Mouse (Mus musculus) heart, postnatal 10 days (tissue): ENCODE measurements at regions not wholly inside any gene's neighbourhood (a gene's known extent, or its start where the extent isn't known, plus 50 kb on each side); places are given as distances from the start of the nearest gene placed in this dataset.

Experiments
- DNase-seq, 2 experiments: peaks; one replicate each; pipeline ENCODE4 v3.0.0; 2021
- intact Hi-C: fragments of 180-260 bp; cut with DNase I; formaldehyde crosslinking; loops from one replicate; pipeline ENCODE4 v1.15.1; 2025

DNA sequence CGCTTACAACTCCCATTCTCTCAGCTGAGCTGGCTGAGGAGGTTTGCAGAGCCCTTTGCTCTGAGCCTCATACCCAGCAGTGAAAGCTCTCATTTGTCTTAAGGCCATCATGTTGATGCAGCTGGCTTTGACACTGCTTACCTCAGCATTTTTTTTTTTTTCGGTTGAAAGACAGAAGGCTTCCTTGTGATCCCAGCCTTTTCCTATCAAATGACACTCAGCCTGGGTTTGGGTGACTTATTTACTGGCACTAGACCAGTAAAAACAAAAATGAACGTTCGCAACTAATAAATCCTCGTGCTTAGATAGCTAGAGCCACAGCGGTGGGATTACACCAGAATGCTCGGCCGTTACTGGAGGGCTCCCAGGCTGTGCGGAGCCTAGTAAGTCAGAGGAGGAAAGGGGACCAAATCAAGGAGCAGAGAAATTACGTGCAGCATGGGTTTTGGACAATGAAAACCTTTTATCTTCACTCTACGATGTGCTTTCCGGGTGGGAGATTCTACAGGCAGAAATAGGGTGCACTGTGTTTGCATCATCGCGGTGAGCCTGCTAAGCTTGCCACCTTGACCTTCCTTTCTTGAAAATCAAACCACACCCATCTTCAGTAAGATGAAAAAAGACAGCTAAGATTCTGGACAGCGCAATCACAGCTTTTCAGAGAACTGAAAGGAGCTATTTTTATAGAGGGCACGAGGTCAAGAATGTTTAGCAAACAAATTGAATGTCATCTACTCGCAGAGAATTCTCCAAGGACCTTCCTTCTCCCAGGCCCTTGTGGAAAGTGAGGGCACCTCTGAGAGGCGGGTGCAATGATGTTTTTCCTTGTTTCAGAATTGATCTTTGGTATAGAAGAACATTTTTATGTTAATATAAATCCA is 302.3 kb upstream of the Mpdz start:
- peak; percentile 64 to 68 for DNase-seq
- intact Hi-C loops = no loop called here

DNA sequence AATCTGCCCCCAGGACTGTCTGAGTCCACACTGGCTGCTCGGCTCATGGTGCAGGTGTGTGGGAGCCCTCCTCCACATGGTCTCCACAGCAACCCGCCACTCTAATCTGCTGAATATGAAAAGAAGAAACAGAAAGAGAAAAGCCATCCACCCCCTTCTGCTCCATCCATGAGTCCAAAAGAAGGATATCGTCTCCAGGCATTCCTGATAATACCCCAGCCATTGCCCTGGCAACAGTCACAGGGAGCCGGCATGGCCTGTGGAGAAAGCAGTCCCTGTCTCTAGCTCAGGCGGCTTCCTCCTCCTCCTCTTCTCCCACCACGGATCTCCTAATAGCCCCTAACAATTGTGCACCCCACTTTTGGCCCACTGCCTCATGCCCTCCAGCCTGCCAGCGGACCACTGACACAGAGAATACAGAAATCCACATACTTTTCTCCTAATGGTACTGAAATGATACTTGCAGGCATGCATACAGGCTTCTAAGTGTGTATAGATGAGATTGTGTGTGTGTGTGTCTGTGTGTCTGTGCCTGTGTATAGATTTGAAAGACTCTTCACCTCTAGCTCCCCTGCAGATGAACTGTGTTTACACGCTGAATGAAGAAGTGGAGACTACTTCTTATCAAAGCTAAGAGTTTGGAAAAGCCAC is 301.5 kb upstream of the Mpdz start:
- peak; percentile 16 to 30 for DNase-seq
- intact Hi-C loops = no loop called here

DNA sequence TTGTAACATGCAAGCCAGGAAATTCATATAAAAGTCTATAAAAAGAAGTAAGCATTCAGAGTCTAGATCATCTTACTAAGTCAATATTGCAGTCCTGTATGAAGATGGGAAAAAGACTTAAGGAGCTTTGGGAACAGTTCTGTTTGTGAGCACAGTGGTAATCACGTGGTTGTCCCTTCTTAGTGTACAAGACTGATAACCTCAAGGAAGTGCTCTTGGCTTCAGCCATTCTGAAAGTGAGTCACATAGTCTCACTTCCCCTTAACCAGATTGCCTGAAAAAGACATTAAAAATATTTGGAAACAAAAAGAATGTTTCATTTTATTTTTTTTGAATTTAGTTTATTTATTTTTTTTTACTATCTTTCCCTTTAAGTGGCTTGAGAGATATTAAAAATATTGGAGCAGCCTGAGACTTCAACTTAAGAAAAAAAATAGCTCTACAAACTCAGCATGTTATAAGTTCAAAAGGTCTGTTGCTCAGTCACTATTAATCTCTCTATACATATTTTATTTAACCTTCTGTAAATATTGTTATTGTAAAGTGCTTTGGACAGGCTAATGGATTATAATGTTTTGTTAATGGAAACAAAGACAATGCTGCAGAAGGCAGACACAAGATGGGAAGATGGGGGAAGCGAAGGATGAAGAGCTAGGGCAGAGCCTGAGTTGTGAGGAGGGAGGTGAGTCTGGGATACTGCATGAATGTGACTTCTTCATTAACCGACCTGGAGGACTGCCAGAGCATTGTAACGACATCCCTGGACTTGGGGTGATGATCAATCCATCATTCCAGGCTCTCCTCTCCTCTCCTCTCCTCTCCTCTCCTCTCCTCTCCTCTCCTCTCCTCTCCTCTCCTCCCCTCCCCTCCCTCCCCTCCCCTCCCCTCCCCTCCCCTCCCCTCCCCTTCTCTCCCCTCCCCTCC is 300.2 kb upstream of the Mpdz start:
- peak; percentile 17 to 20 for DNase-seq
- intact Hi-C loops = no loop called here

- DNase-seq = no peak
- intact Hi-C loops = no loop called here
These were observed 291.8 kb upstream of the Mpdz start for GRCm38 (mm10) chr4:81734391-81734790.

DNA sequence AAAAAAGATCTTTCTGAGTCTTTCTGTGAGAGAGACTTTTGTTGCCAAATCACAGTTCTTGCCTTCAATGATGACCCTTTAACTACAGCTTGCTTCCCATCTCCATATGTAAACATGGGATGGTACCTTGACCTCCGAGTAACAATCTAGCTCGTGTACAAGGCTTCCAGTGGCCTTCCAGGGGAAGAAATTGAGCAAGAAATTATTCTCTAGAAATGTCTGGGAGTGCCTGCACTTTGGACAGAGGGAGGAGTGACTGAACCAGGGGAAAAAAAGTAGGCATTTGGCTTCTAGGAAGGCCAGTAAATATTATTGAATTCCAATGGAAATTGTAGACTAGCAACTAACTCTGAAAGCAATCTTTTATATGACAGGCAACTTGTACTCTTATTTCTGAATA is 287.8 kb upstream of the Mpdz start:
- no peak for DNase-seq

DNA sequence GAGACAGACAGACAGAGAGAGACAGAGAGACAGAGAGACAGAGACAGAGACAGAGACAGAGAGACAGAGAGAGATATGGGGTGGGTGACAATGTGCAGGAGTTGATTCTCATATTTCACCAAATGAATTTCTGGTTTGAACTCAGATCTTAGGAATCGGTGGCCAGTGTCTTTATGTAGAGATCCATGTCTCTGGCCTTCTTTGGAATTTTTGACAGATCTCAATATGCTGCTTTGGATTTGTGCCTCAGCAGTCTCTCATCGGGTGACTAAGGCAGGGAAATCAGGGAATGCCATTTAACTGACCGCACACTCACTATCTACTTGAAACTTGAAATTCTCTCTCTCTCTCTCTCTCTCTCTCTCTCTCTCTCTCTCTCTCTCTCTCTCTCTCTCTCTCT is 286.3 kb upstream of the Mpdz start:
- intact Hi-C loops = no loop called here
- DNase-seq = no peak

More for the DNA sequence above, 287.8 kb upstream of the Mpdz start:
- intact Hi-C loops = no loop called here

GRCm38 (mm10) chr4:81727735-81728581 is 285.3 kb upstream of the Mpdz start:
- intact Hi-C loops = no loop called here
- peak; percentile 30 to 41 for DNase-seq

DNA sequence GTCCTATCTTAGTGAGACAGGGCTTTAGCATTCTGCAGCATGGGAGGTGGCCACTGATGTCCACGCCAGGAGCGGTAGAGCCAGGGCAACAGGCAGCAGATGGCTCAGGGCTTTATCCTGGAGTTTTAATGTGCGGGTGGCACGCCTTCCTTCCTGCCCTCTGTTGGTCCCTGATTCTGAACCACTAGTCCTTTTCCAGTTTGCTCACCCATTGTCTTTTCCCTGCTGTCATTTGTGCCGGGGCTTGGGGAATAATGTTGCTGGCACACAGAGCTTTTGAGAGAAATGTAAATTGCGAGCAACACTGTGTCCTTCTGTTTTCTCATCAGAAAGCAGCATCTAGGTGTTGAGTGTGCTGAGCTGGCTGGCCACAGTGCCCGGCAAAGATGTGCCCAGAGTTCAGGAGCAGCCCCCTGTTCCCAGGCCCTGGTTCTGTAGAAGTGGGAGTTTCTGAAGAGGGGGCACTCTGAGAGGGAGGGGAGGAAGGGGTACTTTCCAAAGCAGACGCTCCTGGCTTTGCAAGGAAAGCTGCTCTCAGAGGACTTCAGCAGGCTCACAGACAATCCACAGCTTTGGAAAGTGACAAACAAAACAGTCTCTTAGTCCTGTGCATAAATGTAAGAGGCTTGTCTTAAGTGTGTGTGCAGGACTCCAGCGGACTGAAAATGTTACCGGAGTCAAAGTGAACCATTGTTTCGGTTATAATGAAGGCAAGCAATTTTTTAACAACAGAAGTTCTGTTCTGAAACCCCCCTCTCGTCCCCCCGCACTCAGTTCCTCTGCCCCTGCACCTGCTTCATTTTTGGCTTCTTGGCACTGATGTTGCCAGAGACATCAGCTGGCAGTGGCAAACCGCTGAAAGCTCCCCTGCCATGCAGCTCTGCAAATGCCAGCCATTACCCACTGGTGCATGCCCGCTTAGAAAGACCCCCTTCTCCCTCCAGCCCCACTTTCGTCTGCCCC is 284.4 kb upstream of the Mpdz start:
- intact Hi-C loops = no loop called here
- peak; percentile 26 to 27 for DNase-seq

DNA sequence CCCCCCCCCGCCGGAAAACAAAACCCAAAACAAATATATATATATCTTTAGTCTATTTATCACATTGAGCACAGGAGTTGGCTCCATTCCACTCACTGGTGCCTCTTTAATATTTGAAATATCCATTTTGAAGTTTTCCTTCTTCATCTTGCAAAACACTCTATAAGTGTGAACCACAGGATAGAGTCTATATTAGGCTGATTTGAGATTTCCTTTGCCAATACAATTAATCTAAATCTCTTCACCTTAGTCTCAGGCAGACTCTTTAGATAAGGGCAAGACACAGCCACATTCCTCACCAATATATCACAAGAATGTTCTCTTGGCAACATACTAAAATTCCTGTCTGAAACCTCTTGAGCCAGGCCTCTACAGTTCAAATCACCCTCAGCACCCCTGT is 282.1 kb upstream of the Mpdz start:
- DNase-seq = no peak
- intact Hi-C loops = no loop called here

DNA sequence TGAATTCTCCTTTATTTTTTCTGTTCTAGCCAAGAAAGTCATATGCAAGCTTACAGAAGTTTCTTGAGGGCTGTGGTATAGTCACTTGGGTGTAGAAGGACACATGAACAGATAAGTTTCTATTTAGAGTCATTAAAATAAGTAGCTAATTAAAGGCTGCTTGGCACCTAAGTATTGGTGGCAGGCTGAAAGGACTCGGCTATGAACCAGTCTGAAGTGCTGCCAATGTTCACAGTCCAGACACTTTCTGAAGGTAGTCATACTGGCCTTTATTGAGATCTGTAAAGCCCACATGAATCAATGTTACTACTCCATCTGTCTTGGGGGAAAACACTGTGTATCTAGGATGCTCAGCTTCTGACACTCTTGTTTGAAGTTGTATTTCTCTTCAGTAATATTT is 269.8 kb upstream of the Mpdz start:
- peak in 1 of 2 experiments; percentile 21 for DNase-seq
- intact Hi-C loops = no loop called here

DNA sequence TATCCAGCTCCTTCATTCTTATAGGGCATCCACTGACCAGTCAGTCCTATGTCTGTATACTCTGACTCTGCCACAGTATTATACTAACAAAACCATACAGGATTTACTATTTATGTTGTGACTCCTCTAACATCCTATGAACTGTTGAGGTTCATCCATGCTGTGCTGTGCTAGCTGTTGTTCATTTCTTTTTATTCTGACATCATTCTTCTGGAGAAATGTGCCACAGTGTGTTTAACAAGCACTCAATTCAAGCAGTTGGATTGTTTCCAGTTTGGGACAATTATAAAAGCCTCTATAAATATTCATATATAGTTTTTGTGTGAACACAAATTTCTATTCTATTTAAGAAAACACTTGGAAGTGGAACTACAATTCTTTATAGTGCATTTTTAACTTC is 252.6 kb upstream of the Mpdz start:
- no peak for DNase-seq
- intact Hi-C loops = no loop called here

DNA sequence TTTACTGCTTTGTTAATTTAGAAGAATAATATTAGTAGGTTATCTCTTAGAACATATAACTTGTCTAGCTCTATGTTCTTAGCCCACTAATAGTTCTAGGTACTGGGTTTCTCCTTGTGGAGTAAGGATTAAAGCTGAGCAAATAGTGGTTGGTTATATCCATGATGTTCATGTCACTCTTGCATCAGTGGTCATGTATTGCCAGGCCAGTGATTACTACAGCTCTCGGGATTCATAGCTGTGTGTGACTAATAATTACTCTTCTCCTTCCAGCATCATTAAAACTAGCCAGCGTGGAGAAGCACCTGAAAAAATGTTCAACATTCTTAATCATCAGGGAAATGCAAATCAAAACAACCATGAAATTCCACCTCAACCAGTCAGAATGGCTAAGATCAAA is 234.6 kb upstream of the Mpdz start:
- intact Hi-C loops = no loop called here

DNA sequence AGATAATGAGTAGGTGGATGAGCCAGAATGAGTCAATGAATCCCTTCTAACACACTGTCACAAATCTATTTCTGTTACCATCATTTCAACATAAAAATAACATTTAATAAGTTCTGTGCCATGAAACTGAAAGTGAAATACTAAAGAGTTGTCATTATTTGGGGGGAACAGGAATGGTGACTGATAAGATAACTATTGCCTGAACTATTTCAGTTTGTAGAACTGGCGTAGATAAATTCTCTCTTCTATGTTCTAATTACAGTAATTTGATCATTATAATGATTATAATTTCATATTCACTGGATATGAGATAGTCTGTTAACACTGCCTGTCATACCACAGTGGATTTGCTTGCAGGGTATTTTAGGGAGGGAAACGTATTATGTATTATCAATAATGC is 232.3 kb upstream of the Mpdz start:
- DNase-seq = no peak
- intact Hi-C loops = no loop called here

More for the DNA sequence above, 234.6 kb upstream of the Mpdz start:
- no peak for DNase-seq

- DNase-seq = peak; percentile 17 to 18
These were observed 231.0 kb upstream of the Mpdz start for GRCm38 (mm10) chr4:81673398-81674265.

DNA sequence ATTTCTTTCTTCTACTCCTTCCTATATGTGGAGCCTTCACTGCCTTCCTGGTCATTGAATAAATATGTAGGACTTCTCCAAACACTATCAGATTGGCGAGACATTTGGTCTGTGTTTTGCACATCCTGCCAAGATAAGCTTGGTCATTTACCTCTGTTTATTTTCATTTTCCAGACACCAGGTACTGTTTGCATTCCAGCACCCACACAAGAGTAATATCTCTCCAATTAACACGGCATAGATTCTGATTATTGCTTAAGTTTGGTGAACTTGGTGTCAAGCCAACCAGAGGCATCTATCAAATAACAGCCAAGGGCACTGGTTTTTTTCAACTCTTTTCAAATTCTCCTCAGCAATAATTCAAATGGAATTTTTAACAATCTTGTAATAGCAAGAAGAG is 229.4 kb upstream of the Mpdz start:
- intact Hi-C loops = no loop called here
- no peak for DNase-seq

More at GRCm38 (mm10) chr4:81673398-81674265, 231.0 kb upstream of the Mpdz start:
- intact Hi-C loops = no loop called here

GRCm38 (mm10) chr4:81669181-81669580 is 226.6 kb upstream of the Mpdz start:
- peak; percentile 10 to 25 for DNase-seq
- intact Hi-C loops = no loop called here

- DNase-seq = no peak
- intact Hi-C loops = no loop called here
These were observed 218.5 kb upstream of the Mpdz start for GRCm38 (mm10) chr4:81661096-81661495.

- no peak for DNase-seq
- intact Hi-C loops = no loop called here
These were observed 185.8 kb upstream of the Mpdz start for GRCm38 (mm10) chr4:81628496-81628828.
